Mouse (Mus musculus) MEL (cell line): ENCODE data around the gene Nkpd1.

ENCODE experiments used
- BHLHE40 ChIP-seq: IDR thresholded peaks from 2 replicates; pipeline ENCODE4 v1.6.1; 2012; ENCODE audit warnings: low read depth, mild to moderate bottlenecking, inconsistent platforms, low read length, improper control_type of control experiment, borderline replicate concordance
- CTCF ChIP-seq, 3 experiments: IDR thresholded peaks in 2 of 3; conservative IDR thresholded peaks in 1 of 3; 2 replicates each; pipeline ENCODE4 v1.5.1; 2011 to 2012; ENCODE audit warnings: low read length in 3 of 3, low read depth in 2 of 3, mild to moderate bottlenecking in 2 of 3, improper control_type of control experiment in 1 of 3, inconsistent platforms in 1 of 3, mixed read lengths in 1 of 3, moderate library complexity in 1 of 3; ENCODE audit not compliant: control insufficient read depth in 1 of 3, insufficient read depth in 1 of 3, poor library complexity in 1 of 3, severe bottlenecking in 1 of 3
- E2F4 ChIP-seq: IDR thresholded peaks from 2 replicates; pipeline ENCODE4 v1.6.1; 2011; ENCODE audit warnings: low read depth, low read length, improper control_type of control experiment, borderline replicate concordance
- MAFK ChIP-seq: IDR thresholded peaks from 2 replicates; pipeline ENCODE4 v1.6.1; 2011; ENCODE audit warnings: low read depth, mild to moderate bottlenecking, low read length, improper control_type of control experiment, borderline replicate concordance
- MAX ChIP-seq: IDR thresholded peaks from 2 replicates; pipeline ENCODE4 v1.6.1; 2011; ENCODE audit warnings: low read length, improper control_type of control experiment
- MAZ ChIP-seq: IDR thresholded peaks from 2 replicates; pipeline ENCODE4 v1.6.1; 2012; ENCODE audit warnings: low read depth, mild to moderate bottlenecking, inconsistent platforms, low read length, improper control_type of control experiment
- MEF2A ChIP-seq: IDR thresholded peaks from 2 replicates; pipeline ENCODE4 v1.6.1; 2014; ENCODE audit warnings: low read depth, mild to moderate bottlenecking, inconsistent platforms, low read length, improper control_type of control experiment; ENCODE audit not compliant: poor library complexity, insufficient replicate concordance, severe bottlenecking; ENCODE audit errors: extremely low read depth
- POLR2A ChIP-seq, 2 experiments: IDR thresholded peaks; 2 replicates each; pipeline ENCODE4 v1.6.1; 2011 to 2012; ENCODE audit warnings: low read length in 2 of 2, mild to moderate bottlenecking in 2 of 2, control low read depth in 1 of 2, improper control_type of control experiment in 1 of 2, low read depth in 1 of 2, moderate library complexity in 1 of 2; ENCODE audit not compliant: control insufficient read depth in 1 of 2, insufficient read depth in 1 of 2, poor library complexity in 1 of 2
- POLR2AphosphoS2 ChIP-seq: IDR thresholded peaks from 2 replicates; pipeline ENCODE4 v1.6.1; 2011; ENCODE audit warnings: low read length, improper control_type of control experiment
- RAD21 ChIP-seq: IDR thresholded peaks from 2 replicates; pipeline ENCODE4 v1.6.1; 2011; ENCODE audit warnings: mild to moderate bottlenecking, low read depth, low read length, improper control_type of control experiment
- TBP ChIP-seq: IDR thresholded peaks from 2 replicates; pipeline ENCODE4 v1.8.0; 2011; ENCODE audit warnings: low read depth, low read length, improper control_type of control experiment
- ZC3H11A ChIP-seq: IDR thresholded peaks from 2 replicates; pipeline ENCODE4 v1.6.1; 2012; ENCODE audit warnings: low read depth, mild to moderate bottlenecking, inconsistent platforms, low read length, improper control_type of control experiment
- ZNF384 ChIP-seq: IDR thresholded peaks from 2 replicates; pipeline ENCODE4 v1.6.1; 2012; ENCODE audit warnings: low read depth, mild to moderate bottlenecking, inconsistent platforms, low read length, improper control_type of control experiment

- no peak for TF ChIP-seq RAD21
- TF ChIP-seq ZC3H11A: no peak
- TF ChIP-seq MAZ: no peak
- no peak for TF ChIP-seq MAX
- TF ChIP-seq ZNF384: no peak
- TF ChIP-seq BHLHE40: no peak
- TF ChIP-seq CTCF (IDR thresholded peaks at IDR 0.05 in 2 of 3, conservative IDR thresholded peaks at IDR 0.05 in 1 of 3; ENCODE audit: control insufficient read depth in 1 of 3, insufficient read depth in 1 of 3, low read depth in 2 of 3, low read length in 3 of 3, poor library complexity in 1 of 3, severe bottlenecking in 1 of 3): no peak
- TF ChIP-seq POLR2A (IDR thresholded peaks at IDR 0.05; ENCODE audit: control insufficient read depth in 1 of 2, insufficient read depth in 1 of 2, low read depth in 1 of 2, low read length in 2 of 2, poor library complexity in 1 of 2): no peak
- no peak for TF ChIP-seq MAFK
- no peak for TF ChIP-seq E2F4
- TF ChIP-seq POLR2AphosphoS2: no peak
- no peak for TF ChIP-seq TBP
- TF ChIP-seq MEF2A: no peak
These were observed 31.8 kb downstream of the Nkpd1 start for GRCm38 (mm10) chr7:19549394-19549793.
